Mouse (Mus musculus) liver, postnatal 0 days (tissue): ENCODE results near the gene Ssh2.

ENCODE experiments used
- CTCF ChIP-seq: sonication (generic); IDR thresholded peaks from 2 replicates; pipeline ENCODE4 v1.5.1; 2016; ENCODE audit warnings: antibody characterized with exemption, low read depth
- EP300 ChIP-seq: IDR thresholded peaks from 2 replicates; pipeline ENCODE4 v1.6.1; 2016; ENCODE audit warnings: antibody characterized with exemption, low read depth, mild to moderate bottlenecking

- TF ChIP-seq CTCF (no peak), EP300 (no peak)
Measured at GRCm38 (mm10) chr11:77357839-77358238, 141.8 kb downstream of the Ssh2 start.
